Mouse (Mus musculus) monocyte, adult 2 months (primary cell): ENCODE results near the gene Vmn2r82.
"Not testable (repeated sequence)": the region's sequence is repeated elsewhere in the genome, so short reads cannot be mapped to it uniquely, and the experiment has no call there.

ENCODE experiments used
- DNase-seq, 2 experiments: peaks; one replicate each; pipeline ENCODE4 v3.0.0; 2022; ENCODE audit warnings: low spot score in 2 of 2, low read depth in 1 of 2

Gene Vmn2r82

DNA sequence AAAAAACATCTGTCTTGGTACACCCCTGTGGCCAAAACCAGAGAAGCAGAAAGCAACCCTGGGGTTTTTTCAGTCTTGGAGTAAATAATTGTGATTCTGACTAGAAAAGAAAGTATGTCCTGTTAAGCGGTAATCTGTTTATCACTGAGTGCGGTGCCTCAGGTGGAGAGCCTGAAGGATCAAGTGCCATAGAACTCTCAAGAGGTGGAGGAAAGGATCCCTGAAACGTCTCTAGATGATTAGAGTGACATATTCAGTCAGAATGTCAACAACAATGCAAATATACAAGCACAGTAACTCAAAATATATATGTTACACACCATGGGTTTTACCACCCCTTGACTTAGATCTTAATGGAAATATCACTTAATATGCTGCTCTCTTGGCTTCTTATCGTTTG, at the start of gene Vmn2r82:
Vmn2r82 (plus strand) TSS at position 301 of the 400 bp plus-strand sequence.
- DNase-seq: not testable (repeated sequence)

- not testable (repeated sequence) for DNase-seq
Measured at GRCm38 (mm10) chr10:79322033-79322736, 34.1 kb upstream of the Vmn2r82 start.

DNA sequence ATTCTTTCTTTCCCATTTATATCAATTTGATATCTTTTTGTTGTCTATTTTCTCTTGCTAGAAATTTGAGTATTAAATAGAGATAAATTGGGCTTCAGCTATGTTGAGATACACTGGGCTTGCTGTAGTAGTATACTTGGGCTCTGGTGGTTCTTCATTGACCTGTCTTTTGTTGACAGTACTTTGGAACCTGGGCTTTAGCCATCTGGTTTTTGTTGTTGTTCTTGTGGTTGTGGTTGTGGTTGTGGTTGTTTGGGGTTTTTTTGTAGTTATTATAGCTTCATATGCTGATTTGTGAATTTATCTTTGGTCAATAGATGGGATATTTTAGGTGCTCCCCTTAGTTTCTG, 33.6 kb upstream of the Vmn2r82 start:
- no peak for DNase-seq

GRCm38 (mm10) chr10:79399946-79400700, 43.8 kb downstream of the Vmn2r82 start:
- DNase-seq: not testable (repeated sequence)

DNA sequence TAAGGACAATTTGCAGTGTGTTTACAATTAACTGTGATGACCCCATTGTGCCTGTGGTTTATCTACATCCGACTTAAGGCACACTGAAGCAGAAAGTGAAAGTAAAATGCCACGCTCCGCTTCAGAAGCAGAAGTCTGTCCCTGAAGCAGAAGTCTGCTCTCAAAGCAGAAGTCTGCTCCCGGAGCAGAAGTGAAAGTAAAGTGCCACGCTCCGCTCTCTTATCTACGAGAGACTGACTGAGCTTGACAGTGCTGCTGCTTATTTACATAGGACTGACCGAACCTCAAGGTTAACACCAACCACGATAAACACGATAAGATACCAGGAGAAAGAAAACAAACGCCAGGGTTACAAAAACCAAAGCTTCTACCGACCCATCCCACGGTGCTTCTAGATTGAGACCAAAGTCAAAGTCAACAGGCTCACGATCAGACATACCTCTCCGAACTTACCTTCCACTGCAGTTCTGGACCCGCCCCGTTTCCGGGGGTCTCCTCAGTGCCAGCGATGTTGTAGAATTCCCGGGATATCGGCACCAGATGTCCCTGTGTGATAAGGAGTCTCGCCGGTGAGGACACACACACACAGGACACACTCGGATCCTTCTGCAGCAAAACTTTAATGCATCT, 60.9 kb downstream of the Vmn2r82 start:
- peak; percentile 27 to 28 for DNase-seq

- not testable (repeated sequence) for DNase-seq
Measured at GRCm38 (mm10) chr10:79417772-79418170, 61.5 kb downstream of the Vmn2r82 start.

DNA sequence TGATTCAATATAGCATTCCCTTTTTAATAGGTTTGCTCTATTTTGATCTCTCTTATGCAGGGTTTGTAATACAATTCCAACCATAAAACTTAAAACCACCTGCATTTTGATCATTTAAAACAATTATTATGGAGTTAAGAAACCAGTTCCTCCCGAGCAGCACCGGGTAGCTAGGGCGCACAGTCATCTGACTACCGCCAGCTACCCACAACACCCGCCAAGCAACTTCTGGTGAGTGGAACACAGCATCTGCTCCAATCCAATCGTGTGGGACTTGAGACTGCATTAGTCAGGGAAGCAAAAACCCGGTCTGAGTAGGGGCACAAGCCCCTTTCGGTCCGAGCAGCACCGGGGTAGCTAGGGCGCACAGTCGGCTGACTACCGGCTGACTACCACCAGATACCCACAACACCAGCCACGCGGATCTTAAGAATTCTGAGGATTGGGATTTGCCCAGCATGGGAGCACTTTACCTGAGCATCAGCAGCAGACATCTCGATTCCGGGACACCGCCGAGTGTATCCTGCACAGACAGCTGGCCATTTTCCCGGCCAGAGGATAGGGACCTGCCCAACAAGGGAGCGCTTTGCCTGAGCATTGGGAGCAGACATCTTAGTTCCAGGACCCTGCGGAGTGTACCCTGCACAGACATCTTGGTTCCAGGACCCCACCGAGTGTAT, 79.0 kb downstream of the Vmn2r82 start:
- not testable (repeated sequence) for DNase-seq
